Mouse (Mus musculus) lung, embryonic 14.5 days (tissue): Measurements from ENCODE around the gene Padi1. TPM values are rescaled to one million over a fixed set of nuclear protein-coding genes. Genes with fewer than 3 reads are reported as not detected.
A peak's percentile ranks its signal among the peaks of the same experiment; 100 is the strongest.

ENCODE experiments used
- ATAC-seq: fragments of 200-750 bp; cut with Nextera tagmentation; 2 replicates; pipeline ENCODE4 v1.8.0; 2017; ENCODE audit warnings: mild to moderate bottlenecking, moderate TSS enrichment, moderate library complexity; ENCODE audit not compliant: insufficient read depth
- DNase-seq: peaks from one replicate; pipeline ENCODE4 v3.0.0-alpha.2; 2015
- H3K27ac ChIP-seq: fragments of 300-500 bp; sonication (generic); 2 replicates; pipeline ENCODE4 v1.5.1; 2014; ENCODE audit warnings: low read depth, mild to moderate bottlenecking, moderate library complexity
- H3K27me3 ChIP-seq: fragments of 300-500 bp; sonication (generic); 2 replicates; pipeline ENCODE4 v1.6.1; 2014; ENCODE audit warnings: low read length, control low read depth; ENCODE audit not compliant: insufficient read depth
- H3K36me3 ChIP-seq: fragments of 300-500 bp; sonication (generic); 2 replicates; pipeline ENCODE4 v1.6.1; 2014; ENCODE audit warnings: control low read depth; ENCODE audit not compliant: insufficient read depth
- H3K4me1 ChIP-seq: fragments of 300-500 bp; sonication (generic); 2 replicates; pipeline ENCODE4 v1.6.1; 2014; ENCODE audit warnings: antibody characterized with exemption, control low read depth; ENCODE audit not compliant: insufficient read depth
- H3K4me2 ChIP-seq: fragments of 300-500 bp; sonication (generic); 2 replicates; pipeline ENCODE4 v1.6.1; 2014; ENCODE audit warnings: mild to moderate bottlenecking
- H3K4me3 ChIP-seq: fragments of 300-500 bp; sonication (generic); 2 replicates; pipeline ENCODE4 v1.5.1; 2014; ENCODE audit warnings: low read depth, low read length
- H3K9ac ChIP-seq: fragments of 300-500 bp; sonication (generic); 2 replicates; pipeline ENCODE4 v1.6.1; 2014
- H3K9me3 ChIP-seq: fragments of 300-500 bp; sonication (generic); 2 replicates; pipeline ENCODE4 v1.6.1; 2016; ENCODE audit warnings: low read depth, low read length, control low read depth
- CTCF ChIP-seq: IDR thresholded peaks from 2 replicates; pipeline ENCODE4 v1.5.1; 2016; ENCODE audit warnings: antibody characterized with exemption, low read depth
- WGBS: fragments of 180-500 bp; shearing (Covaris S2); extraction: QIAGEN DNeasy Blood & Tissue Kit; methylation state at CpG from one replicate; pipeline ENCODE4 v1.1.7; 2014; 5-methylcytosine and 5-hydroxymethylcytosine counted together
- polyA plus RNA-seq: library from polyadenylated mRNA; unstranded; fragments of >200 nt; fragmentation: Nextera tagmentation; extraction: Ambion mirVana; gene quantifications from 2 replicates; pipeline ENCODE4 v1.2.1, GENCODE M21; 2014

The Padi1 gene
- polyA plus RNA-seq, 1 experiment from 2014 or later: 0.11 TPM

DNA sequence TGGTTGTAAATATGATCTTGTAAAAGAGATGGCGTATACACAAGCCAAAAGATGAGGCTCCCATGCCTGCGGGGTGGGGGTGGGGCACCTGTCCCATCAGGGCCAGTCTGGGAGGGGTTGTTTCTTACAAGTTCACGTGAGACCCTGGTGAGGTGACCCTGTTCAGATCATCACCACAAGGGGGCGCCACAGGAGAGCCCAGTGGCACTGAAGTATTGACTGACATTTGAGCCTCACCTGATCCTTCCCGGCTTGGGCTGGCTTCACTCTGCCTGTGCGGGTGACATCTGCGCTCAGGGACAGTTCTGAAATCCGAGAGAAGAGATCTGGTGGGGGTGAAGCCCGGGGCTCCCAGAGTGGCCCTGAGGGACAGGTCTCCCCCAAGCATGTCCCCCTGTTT lies 82.4 kb downstream of the Padi1 start:
- H3K9me3 ChIP-seq: no peaks in the 10 kb centered on the region
- DNase-seq: peak; percentile 70
- no peak for ATAC-seq
- no peak overlapping the region for H3K4me2 ChIP-seq
- H3K4me3 ChIP-seq: no peak overlapping the region
- H3K27me3 ChIP-seq: no peaks in the 10 kb centered on the region
- no peak overlapping the region for H3K9ac ChIP-seq
- H3K27ac ChIP-seq: no peak overlapping the region
- TF ChIP-seq CTCF: peak; percentile 72
- no peaks in the 10 kb centered on the region for H3K4me1 ChIP-seq
- no peaks in the 10 kb centered on the region for H3K36me3 ChIP-seq
- WGBS: 14% methylated on average over 9 of the region's 9 CpGs

Other genes starting within 250 kb of the Padi1 start
- gene Arhgef10l, start 179.8 kb downstream of the Padi1 start, polyA plus RNA-seq: 13.5 and 16.1 TPM in 2 replicates
- 54.9 and 62.8 TPM in 2 replicates for gene Rcc2, start 145.2 kb downstream of the Padi1 start, polyA plus RNA-seq
- not detected in 2 replicates for gene Padi6, start 103.1 kb downstream of the Padi1 start, polyA plus RNA-seq
- gene Padi4, start 71.5 kb downstream of the Padi1 start, polyA plus RNA-seq: 1.8 and 2.1 TPM in 2 replicates
- gene Padi3, start 35.1 kb downstream of the Padi1 start, polyA plus RNA-seq: 0.12 and 0.14 TPM in 2 replicates
- gene Padi2, start 60.6 kb upstream of the Padi1 start, polyA plus RNA-seq: 1.1 and 1.8 TPM in 2 replicates
- 382 and 392 TPM in 2 replicates for gene Sdhb, start 115.4 kb upstream of the Padi1 start, polyA plus RNA-seq
- 34.0 and 37.2 TPM in 2 replicates for gene Atp13a2, start 141.1 kb upstream of the Padi1 start, polyA plus RNA-seq
- gene Mfap2, start 164.6 kb upstream of the Padi1 start, polyA plus RNA-seq: 517 and 566 TPM in 2 replicates
- 7.4 and 9.8 TPM in 2 replicates for gene Crocc, start 214.8 kb upstream of the Padi1 start, polyA plus RNA-seq
- gene Necap2, start 232.6 kb upstream of the Padi1 start, polyA plus RNA-seq: 88.9 and 93.6 TPM in 2 replicates
- 0.20 and 0.34 TPM in 2 replicates for gene Spata21, start 242.6 kb upstream of the Padi1 start, polyA plus RNA-seq